Mouse (Mus musculus): ENCODE measurements around the gene Ankrd65.

Ankrd65 gene

GRCm38 (mm10) chr4:155812665-155813181 lies 22.5 kb downstream of the Ankrd65 start:
- no peaks in the 10 kb centered on the region for H3K27me3 ChIP-seq (ENCODE audit: control insufficient read depth, insufficient read depth, low read length, poor library complexity, severe bottlenecking)
- H3K36me3 ChIP-seq (ENCODE audit: control insufficient read depth, insufficient read depth, low read length, poor library complexity, severe bottlenecking): peaks cover 14% of the 10 kb centered on the region
- DNase-seq (ENCODE audit: low read depth, low spot score): peak; percentile 45

GRCm38 (mm10) chr4:155817533-155817932 lies 27.3 kb downstream of the Ankrd65 start:
- H3K36me3 ChIP-seq (ENCODE audit: control insufficient read depth, insufficient read depth, low read length, poor library complexity, severe bottlenecking): peaks cover 28% of the 10 kb centered on the region
- DNase-seq (ENCODE audit: low read depth, low spot score): no peak
- no peaks in the 10 kb centered on the region for H3K27me3 ChIP-seq (ENCODE audit: control insufficient read depth, insufficient read depth, low read length, poor library complexity, severe bottlenecking)

- peaks cover 39% of the 10 kb centered on the region for H3K36me3 ChIP-seq (ENCODE audit: control insufficient read depth, insufficient read depth, low read length, poor library complexity, severe bottlenecking)
- peak; percentile 64 for DNase-seq (ENCODE audit: low read depth, low spot score)
- H3K27me3 ChIP-seq (ENCODE audit: control insufficient read depth, insufficient read depth, low read length, poor library complexity, severe bottlenecking): no peaks in the 10 kb centered on the region; the same call in 1 of the 2 replicates
Measured at GRCm38 (mm10) chr4:155821025-155821424, 30.8 kb downstream of the Ankrd65 start.

- H3K27me3 ChIP-seq (ENCODE audit: control insufficient read depth, insufficient read depth, low read length, poor library complexity, severe bottlenecking): no peaks in the 10 kb centered on the region; the same call in 1 of the 2 replicates
- DNase-seq (ENCODE audit: low read depth, low spot score): no peak
- H3K36me3 ChIP-seq (ENCODE audit: control insufficient read depth, insufficient read depth, low read length, poor library complexity, severe bottlenecking): peaks cover 29% of the 10 kb centered on the region
Measured at GRCm38 (mm10) chr4:155823443-155823842, 33.2 kb downstream of the Ankrd65 start.

GRCm38 (mm10) chr4:155829866-155830265 lies 39.6 kb downstream of the Ankrd65 start:
- Histone ChIP-seq H3K36me3 (ENCODE audit: control insufficient read depth, insufficient read depth, low read length, poor library complexity, severe bottlenecking) (peaks cover 3% of the 10 kb centered on the region; the same call in 1 of the 2 replicates), H3K27me3 (ENCODE audit: control insufficient read depth, insufficient read depth, low read length, poor library complexity, severe bottlenecking) (no peaks in the 10 kb centered on the region)
- no peak for DNase-seq (ENCODE audit: low read depth, low spot score)

GRCm38 (mm10) chr4:155830596-155830995 lies 40.4 kb downstream of the Ankrd65 start:
- H3K36me3 ChIP-seq (ENCODE audit: control insufficient read depth, insufficient read depth, low read length, poor library complexity, severe bottlenecking): no peaks in the 10 kb centered on the region
- DNase-seq (ENCODE audit: low read depth, low spot score): no peak

GRCm38 (mm10) chr4:155831205-155831766 lies 41.0 kb downstream of the Ankrd65 start, which contains the start of gene Aurkaip1:
Gene Aurkaip1, plus strand, starts transcription at chr4:155831272.
- Histone ChIP-seq H3K27me3 (ENCODE audit: control insufficient read depth, insufficient read depth, low read length, poor library complexity, severe bottlenecking) (no peaks in the 10 kb centered on the region), H3K36me3 (ENCODE audit: control insufficient read depth, insufficient read depth, low read length, poor library complexity, severe bottlenecking) (no peaks in the 10 kb centered on the region)
- peak; percentile 96 for DNase-seq (ENCODE audit: low read depth, low spot score)

More at GRCm38 (mm10) chr4:155830596-155830995, 40.4 kb downstream of the Ankrd65 start:
- no peaks in the 10 kb centered on the region for H3K27me3 ChIP-seq (ENCODE audit: control insufficient read depth, insufficient read depth, low read length, poor library complexity, severe bottlenecking)

- Histone ChIP-seq H3K27me3 (ENCODE audit: control insufficient read depth, insufficient read depth, low read length, poor library complexity, severe bottlenecking) (no peaks in the 10 kb centered on the region), H3K36me3 (ENCODE audit: control insufficient read depth, insufficient read depth, low read length, poor library complexity, severe bottlenecking) (no peaks in the 10 kb centered on the region)
- DNase-seq (ENCODE audit: low read depth, low spot score): no peak
Measured at GRCm38 (mm10) chr4:155831831-155832230, 41.6 kb downstream of the Ankrd65 start.

- H3K36me3 ChIP-seq (ENCODE audit: control insufficient read depth, insufficient read depth, low read length, poor library complexity, severe bottlenecking): no peaks in the 10 kb centered on the region
- H3K27me3 ChIP-seq (ENCODE audit: control insufficient read depth, insufficient read depth, low read length, poor library complexity, severe bottlenecking): no peaks in the 10 kb centered on the region
- DNase-seq (ENCODE audit: low read depth, low spot score): no peak
Measured at GRCm38 (mm10) chr4:155832321-155832720, 42.1 kb downstream of the Ankrd65 start.

- DNase-seq (ENCODE audit: low read depth, low spot score): no peak
- no peaks in the 10 kb centered on the region for H3K36me3 ChIP-seq (ENCODE audit: control insufficient read depth, insufficient read depth, low read length, poor library complexity, severe bottlenecking)
- no peaks in the 10 kb centered on the region for H3K27me3 ChIP-seq (ENCODE audit: control insufficient read depth, insufficient read depth, low read length, poor library complexity, severe bottlenecking)
Measured at GRCm38 (mm10) chr4:155833234-155833633, 43.0 kb downstream of the Ankrd65 start.

GRCm38 (mm10) chr4:155833836-155834235 lies 43.6 kb downstream of the Ankrd65 start:
- peak; percentile 81 for DNase-seq (ENCODE audit: low read depth, low spot score)
- Histone ChIP-seq H3K27me3 (ENCODE audit: control insufficient read depth, insufficient read depth, low read length, poor library complexity, severe bottlenecking) (no peaks in the 10 kb centered on the region), H3K36me3 (ENCODE audit: control insufficient read depth, insufficient read depth, low read length, poor library complexity, severe bottlenecking) (no peaks in the 10 kb centered on the region)

GRCm38 (mm10) chr4:155837404-155838010 lies 47.3 kb downstream of the Ankrd65 start:
- no peaks in the 10 kb centered on the region for H3K27me3 ChIP-seq (ENCODE audit: control insufficient read depth, insufficient read depth, low read length, poor library complexity, severe bottlenecking)
- no peaks in the 10 kb centered on the region for H3K36me3 ChIP-seq (ENCODE audit: control insufficient read depth, insufficient read depth, low read length, poor library complexity, severe bottlenecking)
- DNase-seq (ENCODE audit: low read depth, low spot score): no peak

- no peaks in the 10 kb centered on the region for H3K27me3 ChIP-seq (ENCODE audit: control insufficient read depth, insufficient read depth, low read length, poor library complexity, severe bottlenecking)
- no peak for DNase-seq (ENCODE audit: low read depth, low spot score)
Measured at GRCm38 (mm10) chr4:155838187-155839153, 48.2 kb downstream of the Ankrd65 start.

GRCm38 (mm10) chr4:155839483-155839910 lies 49.3 kb downstream of the Ankrd65 start, which contains the start of gene Mxra8:
Gene Mxra8, plus strand, starts transcription at chr4:155839680.
- DNase-seq (ENCODE audit: low read depth, low spot score): no peak
- H3K36me3 ChIP-seq (ENCODE audit: control insufficient read depth, insufficient read depth, low read length, poor library complexity, severe bottlenecking): no peaks in the 10 kb centered on the region
- no peaks in the 10 kb centered on the region for H3K27me3 ChIP-seq (ENCODE audit: control insufficient read depth, insufficient read depth, low read length, poor library complexity, severe bottlenecking)

More at GRCm38 (mm10) chr4:155838187-155839153, 48.2 kb downstream of the Ankrd65 start:
- no peaks in the 10 kb centered on the region for H3K36me3 ChIP-seq (ENCODE audit: control insufficient read depth, insufficient read depth, low read length, poor library complexity, severe bottlenecking)
